Mouse (Mus musculus) B cell, adult 67 days (primary cell): ENCODE results near the gene Gpr157. TPM values are rescaled to one million over a fixed set of nuclear protein-coding genes. Genes with fewer than 3 reads are reported as not detected.

Experiments
- total RNA-seq, 2 experiments: library from RNA; stranded (reverse); gene quantifications; 4 replicates each; pipeline ENCODE4 v1.2.4; 2023

The Gpr157 gene
- total RNA-seq = 1 to 10 TPM; 1.2 to 1.6 TPM

GRCm38 (mm10) chr4:150087161-150087889, at the start of gene Gpr157:
Gene Gpr157 (plus strand): TSS chr4:150087365.

GRCm38 (mm10) chr4:150119055-150119454, 31.9 kb downstream of the Gpr157 start, which contains the start of gene Slc2a5:
Gene Slc2a5 (plus strand): TSS chr4:150119283.

Other genes starting within 250 kb of the Gpr157 start
- gene Spsb1, start 132.3 kb upstream of the Gpr157 start, total RNA-seq = 1 to 10 TPM; 1.5 to 2.5 TPM
- 10 to 100 TPM; 13.3 to 18.8 TPM for gene H6pd, start 78.3 kb upstream of the Gpr157 start, total RNA-seq
- gene Slc2a5, start 31.9 kb downstream of the Gpr157 start, total RNA-seq = not detected
- gene Slc2a7, start 61.6 kb downstream of the Gpr157 start, total RNA-seq = not detected
- gene Car6, start 114.0 kb downstream of the Gpr157 start, total RNA-seq = not detected
- gene Eno1, start 149.4 kb downstream of the Gpr157 start, total RNA-seq = 100 to 1,000 TPM; 115 to 142 TPM
- 100 to 1,000 TPM; 200 to 234 TPM for gene Rere, start 194.3 kb downstream of the Gpr157 start, total RNA-seq